Mouse (Mus musculus) mouse embryonic stem cell (cell line): Measurements from ENCODE around the gene Hyal3.
"Not testable (repeated sequence)": the region's sequence is repeated elsewhere in the genome, so short reads cannot be mapped to it uniquely, and the experiment has no call there.

Experiments
- in situ Hi-C, 2 experiments: fragments of 300-500 bp; cut with MboI; formaldehyde crosslinking; loops; 1 replicate in 1 of 2; 3 replicates in 1 of 2; pipeline ENCODE4 v1.14.3; 2019 to 2020; ENCODE audit warnings: low sequenced_read_pairs in 2 of 2, low pct_unique_long_range_greater_than_20kb in 1 of 2, mixed read lengths in 1 of 2; ENCODE audit not compliant: unreplicated experiment in 1 of 2

The Hyal3 gene

GRCm38 (mm10) chr9:107548820-107549219 is 31.8 kb upstream of the Hyal3 start:
- in situ Hi-C loops = no loop called here

- in situ Hi-C loops = no loop called here
Measured at GRCm38 (mm10) chr9:107549297-107550074, 31.1 kb upstream of the Hyal3 start.

GRCm38 (mm10) chr9:107550491-107551116 is 30.0 kb upstream of the Hyal3 start:
- in situ Hi-C loops = no loop called here

GRCm38 (mm10) chr9:107551117-107551889 is 29.3 kb upstream of the Hyal3 start, which contains the start of gene Rassf1:
Rassf1 (plus strand) TSS chr9:107551555.
- in situ Hi-C loops = no loop called here

- in situ Hi-C loops = no loop called here
Measured at GRCm38 (mm10) chr9:107551890-107552355, 28.7 kb upstream of the Hyal3 start.

- in situ Hi-C loops = no loop called here
Measured at GRCm38 (mm10) chr9:107552690-107553393, 27.8 kb upstream of the Hyal3 start.

GRCm38 (mm10) chr9:107553541-107554318 is 26.9 kb upstream of the Hyal3 start:
- in situ Hi-C loops = no loop called here

- in situ Hi-C loops = no loop called here
Measured at GRCm38 (mm10) chr9:107554319-107554825, 26.2 kb upstream of the Hyal3 start.

- in situ Hi-C loops = loop anchor here in 1 of 2 experiments (5.0 kb wide), 1 partner anchor 87 kb away; no protein-coding TSS in a partner anchor
Measured at GRCm38 (mm10) chr9:107555031-107555457, 25.6 kb upstream of the Hyal3 start.

GRCm38 (mm10) chr9:107555701-107556100 is 24.9 kb upstream of the Hyal3 start:
- in situ Hi-C loops = loop anchor here in 1 of 2 experiments (5.0 kb wide), 1 partner anchor 87 kb away; no protein-coding TSS in a partner anchor

GRCm38 (mm10) chr9:107556346-107556745 is 24.3 kb upstream of the Hyal3 start:
- in situ Hi-C loops = loop anchor here in 1 of 2 experiments (5.0 kb wide), 1 partner anchor 86 kb away; no protein-coding TSS in a partner anchor

GRCm38 (mm10) chr9:107563029-107563581 is 17.5 kb upstream of the Hyal3 start, which contains the start of gene Tusc2:
Tusc2 (plus strand) TSS chr9:107563255.
- in situ Hi-C loops = no loop called here

GRCm38 (mm10) chr9:107565556-107565955 is 15.1 kb upstream of the Hyal3 start:
- in situ Hi-C loops = not testable (repeated sequence)

GRCm38 (mm10) chr9:107566041-107566709 is 14.4 kb upstream of the Hyal3 start:
- in situ Hi-C loops = no loop called here

GRCm38 (mm10) chr9:107566855-107567254 is 13.8 kb upstream of the Hyal3 start:
- in situ Hi-C loops = no loop called here

GRCm38 (mm10) chr9:107567702-107568319 is 12.8 kb upstream of the Hyal3 start, which contains the start of gene Hyal2:
Hyal2 (plus strand) TSS chr9:107567945.
- in situ Hi-C loops = no loop called here
